Mouse (Mus musculus) ES-Bruce4 (cell line): ENCODE data around the gene Col2a1.

Experiments
- CTCF ChIP-seq: IDR thresholded peaks from one replicate; pipeline ENCODE4 v1.8.1; 2011; ENCODE audit warnings: low read depth, low read length
- EP300 ChIP-seq: IDR thresholded peaks from 2 replicates; pipeline ENCODE4 v1.6.1; 2011; ENCODE audit warnings: low read depth, low read length; ENCODE audit not compliant: insufficient read depth

DNA sequence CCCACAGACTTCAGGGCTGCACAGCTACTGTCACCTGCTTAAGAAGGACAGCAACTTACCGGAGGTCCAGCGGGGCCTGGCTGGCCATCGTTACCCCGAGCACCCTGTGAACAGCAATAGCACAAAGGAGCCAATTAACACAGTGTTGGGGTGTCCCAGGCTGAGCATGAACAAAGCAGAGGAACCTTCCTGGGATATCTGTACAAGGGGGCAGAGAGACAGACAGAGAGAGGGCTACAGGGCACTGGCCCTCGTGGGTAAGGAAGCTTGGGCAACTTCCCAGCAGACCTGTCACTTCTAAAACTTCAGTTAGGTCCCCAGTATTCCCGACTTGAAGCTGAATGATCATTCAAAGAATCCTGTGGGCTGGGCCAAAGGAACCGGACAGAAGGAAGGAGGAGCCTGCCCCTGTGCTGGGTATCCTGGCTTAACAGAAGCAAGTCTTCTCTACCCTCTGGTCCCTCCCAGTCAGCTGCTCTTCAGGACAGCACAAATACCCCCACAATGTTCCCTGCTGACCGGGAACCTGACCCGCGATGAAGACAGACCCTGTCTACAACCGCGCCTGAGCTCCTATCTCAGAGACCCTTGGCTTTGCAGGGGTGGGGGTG is 13.1 kb downstream of the Col2a1 start:
- TF ChIP-seq EP300 (no peak), CTCF (no peak)
